Mouse (Mus musculus) small intestine, adult 2 months (tissue): ENCODE measurements at regions not wholly inside any gene's neighbourhood (a gene's known extent, or its start where the extent isn't known, plus 50 kb on each side); places are given as distances from the start of the nearest gene placed in this dataset.

Experiments
- CTCF ChIP-seq: fragments of 200-500 bp; IDR thresholded peaks from 2 replicates; pipeline ENCODE4 v1.5.1; 2012; ENCODE audit warnings: low read depth, mild to moderate bottlenecking, control low read depth, inconsistent platforms, low read length, moderate library complexity, mixed read lengths; ENCODE audit not compliant: insufficient replicate concordance, insufficient read length; ENCODE audit errors: extremely low read depth
- POLR2A ChIP-seq: fragments of 200-500 bp; IDR thresholded peaks from 2 replicates; pipeline ENCODE4 v1.6.1; 2012; ENCODE audit warnings: low read depth, mild to moderate bottlenecking, control low read depth, inconsistent platforms, low read length, moderate library complexity

DNA sequence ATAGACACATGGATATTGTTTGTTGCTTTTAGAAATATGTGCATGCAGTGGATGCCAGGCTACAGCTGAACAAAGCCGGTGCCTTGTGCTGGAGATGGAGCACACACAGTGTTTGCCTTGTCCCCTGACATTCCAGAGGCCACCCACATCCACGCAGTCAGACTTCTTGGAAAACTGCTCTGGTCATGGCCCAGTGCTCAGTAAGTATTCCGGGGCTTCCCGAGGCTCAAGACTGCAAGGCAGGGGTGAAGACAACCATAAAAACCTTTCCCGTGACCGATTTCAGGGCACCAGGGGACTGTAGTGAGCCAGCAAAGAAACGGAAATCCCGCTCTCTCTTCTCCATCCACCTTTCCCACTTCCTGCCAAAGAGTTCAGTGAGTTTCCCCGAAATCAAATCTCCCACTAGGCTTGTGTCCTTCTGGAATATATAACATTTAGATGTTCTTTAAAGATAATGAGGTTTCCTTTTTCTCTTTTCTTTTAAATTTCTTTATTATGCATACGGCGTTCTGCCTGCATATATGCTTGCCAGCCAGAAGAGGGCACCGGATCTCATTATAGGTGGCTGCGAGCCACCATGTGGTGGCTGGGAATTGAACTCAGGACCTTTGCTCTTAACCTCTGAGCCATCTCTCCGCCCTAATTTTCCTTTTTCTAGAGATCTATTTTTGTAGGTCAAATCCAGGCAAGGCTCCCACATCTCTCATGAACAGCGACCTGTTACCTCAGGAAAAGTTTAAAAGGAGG, 73.3 kb upstream of the Hmcn1 start:
- no peak for TF ChIP-seq POLR2A
- TF ChIP-seq CTCF: peak; percentile 18; the same call in 1 of the 2 replicates
